Mouse (Mus musculus): Measurements from ENCODE around the gene Adgrl2.

DNA sequence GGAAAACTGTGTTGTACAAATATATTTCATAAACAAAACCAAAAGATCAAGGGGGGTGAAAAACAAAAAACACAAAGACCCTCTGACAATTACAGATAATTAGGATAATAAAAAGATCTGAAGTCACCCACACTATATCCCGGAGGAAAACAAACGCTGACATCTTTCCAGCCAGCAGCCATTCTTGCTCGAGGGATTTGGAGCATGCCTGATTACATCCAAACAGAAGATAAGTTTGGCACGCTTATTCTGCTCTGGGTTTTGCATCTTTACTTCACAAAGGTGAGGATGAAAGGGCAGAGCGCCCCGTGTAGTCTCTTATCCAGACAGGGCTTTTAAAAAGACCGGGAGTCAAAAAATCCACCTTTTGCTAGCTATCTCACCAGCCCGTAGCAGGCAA lies 137.0 kb downstream of the Adgrl2 start:
- TF ChIP-seq POLR2A (IDR thresholded peaks at IDR 0.05; ENCODE audit: insufficient read depth, low read depth, low read length) (no peak), CTCF (IDR thresholded peaks at IDR 0.05; ENCODE audit: insufficient read depth, low read depth, low read length) (no peak)

Measured in olfactory bulb, adult 2 months (tissue).